Mouse (Mus musculus): Measurements from ENCODE around the gene Zbtb24.

The Zbtb24 gene

DNA sequence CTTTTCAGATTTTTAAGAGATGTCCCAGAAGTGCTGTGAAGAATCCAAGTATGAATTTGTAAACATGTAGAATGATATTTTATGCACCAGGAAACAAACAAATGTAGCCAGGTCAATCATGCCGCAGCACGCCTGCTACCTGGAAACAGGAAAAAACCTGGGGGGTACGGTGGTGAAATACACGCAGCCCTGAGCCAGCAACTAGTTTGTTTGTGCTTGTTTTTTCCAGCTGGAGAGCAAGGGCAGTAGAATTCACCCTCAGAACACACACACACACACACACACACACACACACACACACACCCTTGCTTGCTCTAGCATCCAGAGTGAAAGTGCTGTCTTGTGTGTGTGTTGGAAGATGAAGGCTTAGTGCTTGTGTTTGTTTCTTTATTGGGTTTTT lies 40.9 kb downstream of the Zbtb24 start:
- no peak for DNase-seq (ENCODE audit: low spot score in 2 of 2)

- DNase-seq (ENCODE audit: low spot score in 2 of 2) = no peak
These were observed 50.8 kb downstream of the Zbtb24 start for GRCm38 (mm10) chr10:41500941-41501340.

- DNase-seq (ENCODE audit: low spot score in 2 of 2) = no peak
These were observed 54.8 kb downstream of the Zbtb24 start for GRCm38 (mm10) chr10:41504996-41505395.

DNA sequence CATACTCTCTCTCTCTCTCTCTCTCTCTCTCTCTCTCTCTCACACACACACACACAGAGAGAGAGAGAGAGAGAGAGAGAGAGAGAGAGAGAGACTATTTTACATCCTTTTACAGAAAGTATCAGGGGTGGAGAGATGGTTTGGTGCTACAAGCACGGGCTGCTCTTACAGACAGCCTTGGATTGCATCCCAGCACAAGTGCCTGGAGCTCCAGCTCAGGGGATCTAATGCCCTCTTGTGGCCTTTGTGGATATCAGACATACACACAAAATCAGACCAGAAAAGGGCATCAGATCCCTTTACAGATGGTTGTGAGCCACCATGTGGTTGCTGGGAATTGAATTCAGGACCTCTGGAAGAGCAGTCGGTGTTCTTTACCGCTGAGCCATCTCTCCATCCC lies 55.3 kb downstream of the Zbtb24 start:
- DNase-seq (ENCODE audit: low spot score in 2 of 2) = peak in 1 of 2 experiments; percentile 52

GRCm38 (mm10) chr10:41509160-41509559 lies 59.0 kb downstream of the Zbtb24 start:
- DNase-seq (ENCODE audit: low spot score in 2 of 2) = no peak

DNA sequence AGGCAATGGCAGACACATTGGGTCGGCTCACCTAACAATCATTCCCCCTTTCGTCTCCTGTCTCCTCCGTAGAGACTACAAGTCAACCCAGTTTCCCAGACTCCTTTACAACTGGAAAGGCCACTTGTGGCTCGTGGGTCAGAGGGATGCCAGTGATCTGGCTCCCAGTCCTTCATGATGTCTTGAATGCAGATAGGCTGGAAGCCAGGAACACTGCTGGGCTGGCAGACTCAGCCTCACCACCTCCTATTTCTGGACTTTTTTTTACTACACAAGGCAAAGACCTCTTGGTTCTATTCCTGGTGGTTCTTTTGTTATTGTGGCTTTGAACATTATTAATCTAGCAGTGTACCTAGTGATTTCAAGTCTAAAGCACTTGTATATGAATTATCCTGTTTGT lies 64.1 kb downstream of the Zbtb24 start:
- no peak for DNase-seq (ENCODE audit: low spot score in 2 of 2)

- no peak for DNase-seq (ENCODE audit: low spot score in 2 of 2)
These were observed 64.7 kb downstream of the Zbtb24 start for GRCm38 (mm10) chr10:41514921-41515320.

All from frontal cortex, postnatal 25 days (tissue).